Mouse (Mus musculus) liver, embryonic 14.5 days (tissue): Measurements from ENCODE around the gene Atp11a.

Source experiments
- CTCF ChIP-seq: IDR thresholded peaks from 2 replicates; pipeline ENCODE4 v1.5.1; 2016; ENCODE audit warnings: antibody characterized with exemption, low read depth, control low read depth
- EP300 ChIP-seq: IDR thresholded peaks from 2 replicates; pipeline ENCODE4 v1.6.1; 2016; ENCODE audit warnings: antibody characterized with exemption, low read depth

- TF ChIP-seq CTCF (no peak), EP300 (no peak)
Observed at GRCm38 (mm10) chr8:12870656-12871055, 113.8 kb downstream of the Atp11a start.
